In genomic region chr4:47255641-47256040, GRCm38 (mm10) we compare ENCODE assay signal across 9 mouse cellular contexts. TPM values are rescaled to one million over a fixed set of nuclear protein-coding genes. Genes with fewer than 3 reads are reported as not detected.
DNase-seq lines count a peak whose midpoint lies in the region; TF ChIP-seq lines count a peak whose summit lies in the region.
"Had no signal": no experiment of that assay in that cellular context is flagged by ENCODE, and none has a peak within 500 bp of the region (broad histone marks: within the 10 kb centered on the region; RNA-seq: fewer than 3 reads in every experiment).

No protein-coding gene starts in this region.

- peak; percentile 62 for DNase-seq in adrenal gland, adult 8-10 months
- DNase-seq in embryo, embryonic 11.5 days (ENCODE audit: low read depth, low spot score): peak; percentile 43
- DNase-seq in heart, adult 8-10 months (ENCODE audit: low spot score): peak; percentile 80
- DNase-seq in kidney, postnatal 36 days: peak; percentile 79 to 91
- peak; percentile 91 for DNase-seq in lung, postnatal 10 days
- DNase-seq in retina, postnatal 7 days (ENCODE audit: low read depth, low spot score): peak; percentile 38
- DNase-seq in urinary bladder, adult 2 months (ENCODE audit: low spot score): peak; percentile 49

- TF ChIP-seq CTCF in E14TG2a.4 (conservative IDR thresholded peaks at IDR 0.05; ENCODE audit: low read length): peak; percentile 87

- peaks cover 13% of the 10 kb centered on the region for H3K27me3 ChIP-seq in E14TG2a.4 (ENCODE audit: insufficient read depth, low read length)
- H3K27me3 ChIP-seq: hindbrain, embryonic 15.5 days had no signal

- peaks cover 12% of the 10 kb centered on the region for H3K9me3 ChIP-seq in E14TG2a.4 (ENCODE audit: low read length)
- H3K9me3 ChIP-seq: hindbrain, embryonic 15.5 days had no signal

- peaks cover 2% of the 10 kb centered on the region; the same call in 1 of the 2 replicates for H3K4me1 ChIP-seq in E14TG2a.4 (replicated peaks; ENCODE audit: low read depth, low read length)
- H3K4me1 ChIP-seq: hindbrain, embryonic 15.5 days had no signal

- no peaks in the 10 kb centered on the region for H3K36me3 ChIP-seq in E14TG2a.4 (ENCODE audit: insufficient read depth, low read length)
- H3K36me3 ChIP-seq: hindbrain, embryonic 15.5 days had no signal

- no peak overlapping the region for H3K4me3 ChIP-seq in E14TG2a.4 (replicated peaks; ENCODE audit: low read length)
- H3K4me3 ChIP-seq: hindbrain, embryonic 15.5 days had no signal

RNA-seq across cellular contexts. Expression of gene Col15a1, which starts 47.7 kb away (rescaled TPM):
- total RNA-seq in adrenal gland, adult 8-10 months (2022): 10 to 100 TPM in 3 of 4 experiments, 1 to 10 TPM in 1; 8.0 to 93.5 (median 30.0) TPM
- 10 to 100 TPM; 29.9 to 58.5 (median 52.4) TPM for total RNA-seq in heart, adult 8-10 months (2022)
- 117 and 147 TPM in 2 replicates for polyA plus RNA-seq in urinary bladder, adult 2 months (2012; rRNA removed)

Comparison
In these comparisons a context has a peak if more than half of its experiments do, and no peak if none do; other contexts are left out.
1. DNase-seq: peak in every context shown above with its lines; median percentile 91 in lung, postnatal 10 days; 85 in kidney, postnatal 36 days; 80 in heart, adult 8-10 months; 62 in adrenal gland, adult 8-10 months; 49 in urinary bladder, adult 2 months; 43 in embryo, embryonic 11.5 days; 38 in retina, postnatal 7 days.